Mouse (Mus musculus): ENCODE results near the gene F2. TPM values are rescaled to one million over a fixed set of nuclear protein-coding genes. Genes with fewer than 3 reads are reported as not detected.
"Not testable (repeated sequence)": the region's sequence is repeated elsewhere in the genome, so short reads cannot be mapped to it uniquely, and the experiment has no call there.

Gene F2
- polyA plus RNA-seq, 1 experiment from 2014 or later = 638 TPM

DNA sequence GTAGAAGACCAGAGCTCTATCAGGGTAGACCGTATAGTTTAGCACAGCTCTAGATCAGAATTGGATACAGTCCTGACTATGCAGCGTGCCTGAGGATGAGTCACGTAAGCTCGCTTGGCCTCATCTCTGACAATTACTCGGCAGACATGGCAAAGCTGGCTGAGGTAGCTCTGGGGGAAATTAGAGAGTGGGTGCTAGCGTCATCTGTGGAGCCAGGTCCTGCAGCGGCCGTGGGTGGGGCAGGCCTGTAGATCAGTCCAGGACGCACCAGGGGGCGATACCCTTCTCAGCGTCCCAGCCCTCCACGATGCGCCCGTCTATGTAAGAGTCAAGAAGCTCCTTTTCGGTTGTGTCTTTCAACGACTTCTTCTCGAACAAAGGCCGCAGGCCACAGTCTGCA, 6.5 kb downstream of the F2 start:
- WGBS (ENCODE audit: insufficient replicate concordance) = 77% methylated on average over 18 of the region's 18 CpGs
- Histone ChIP-seq H3K27ac (ENCODE audit: low read length) (no peak overlapping the region), H3K4me1 (ENCODE audit: control insufficient read depth, low read depth, low read length) (peaks cover 4% of the 10 kb centered on the region), H3K4me3 (ENCODE audit: low read depth, low read length) (no peak overlapping the region), H3K36me3 (ENCODE audit: control insufficient read depth, insufficient read depth) (no peaks in the 10 kb centered on the region), H3K9me3 (replicated peaks; ENCODE audit: control insufficient read depth, low read length) (no peaks in the 10 kb centered on the region), H3K9ac (ENCODE audit: low read depth, low read length) (no peak overlapping the region), H3K27me3 (ENCODE audit: control insufficient read depth, insufficient read depth, low read depth, low read length) (no peaks in the 10 kb centered on the region), H3K4me2 (ENCODE audit: low read depth, low read length) (no peak overlapping the region)
- no peak for ATAC-seq (ENCODE audit: low read depth)

DNA sequence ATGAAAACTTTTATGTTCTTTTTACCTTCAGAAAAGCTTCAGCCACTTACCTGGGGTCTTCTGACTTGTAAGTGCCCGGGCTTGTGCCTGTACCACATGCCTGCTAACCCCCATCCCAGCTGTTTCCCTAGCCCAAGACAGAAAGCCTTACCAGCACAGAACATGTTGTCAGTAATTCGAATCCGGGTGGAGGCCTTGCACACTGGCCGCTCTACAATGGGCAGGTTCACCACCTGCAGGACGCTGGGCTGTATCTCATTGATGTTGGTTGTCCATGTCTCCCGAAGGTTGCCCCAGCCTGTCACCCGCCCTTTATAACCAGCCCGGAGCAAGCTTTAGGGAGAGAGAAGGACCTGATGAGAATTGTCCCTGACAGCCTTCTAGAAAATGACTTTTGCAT, 8.0 kb downstream of the F2 start:
- Histone ChIP-seq H3K4me3 (ENCODE audit: low read depth, low read length) (no peak overlapping the region), H3K36me3 (ENCODE audit: control insufficient read depth, insufficient read depth) (0 out of 2 replicates have a peak, but pooled peaks cover 6% of the 10 kb centered on the region), H3K27me3 (ENCODE audit: control insufficient read depth, insufficient read depth, low read depth, low read length) (no peaks in the 10 kb centered on the region), H3K9ac (ENCODE audit: low read depth, low read length) (no peak overlapping the region), H3K4me2 (ENCODE audit: low read depth, low read length) (no peak overlapping the region), H3K4me1 (ENCODE audit: control insufficient read depth, low read depth, low read length) (no peaks in the 10 kb centered on the region), H3K9me3 (replicated peaks; ENCODE audit: control insufficient read depth, low read length) (no peaks in the 10 kb centered on the region), H3K27ac (ENCODE audit: low read length) (no peak overlapping the region)
- 68% methylated on average over 8 of the region's 8 CpGs for WGBS (ENCODE audit: insufficient replicate concordance)
- no peak for ATAC-seq (ENCODE audit: low read depth)

DNA sequence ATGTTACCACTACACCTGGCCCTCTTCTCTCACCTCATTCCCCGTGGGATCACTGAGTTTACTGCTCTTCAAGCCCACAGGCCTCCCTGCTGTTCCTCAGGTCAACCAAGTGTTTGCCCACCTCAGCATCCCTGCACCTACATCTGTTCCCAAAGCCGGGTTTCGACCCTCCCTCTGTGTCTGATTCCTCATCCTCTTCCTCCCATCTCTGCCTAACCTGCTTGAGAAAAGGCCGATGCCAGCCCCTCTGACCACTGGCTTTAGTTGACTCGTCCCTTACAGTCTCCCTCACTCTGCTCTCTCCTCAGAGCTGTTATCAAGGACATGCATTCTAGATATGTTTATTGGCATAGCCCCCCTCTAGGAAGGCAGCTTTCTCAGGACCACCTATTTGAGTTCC, 8.7 kb downstream of the F2 start:
- Histone ChIP-seq H3K4me2 (ENCODE audit: low read depth, low read length) (no peak overlapping the region), H3K36me3 (ENCODE audit: control insufficient read depth, insufficient read depth) (peaks cover 10% of the 10 kb centered on the region), H3K4me3 (ENCODE audit: low read depth, low read length) (no peak overlapping the region), H3K9me3 (replicated peaks; ENCODE audit: control insufficient read depth, low read length) (no peaks in the 10 kb centered on the region), H3K4me1 (ENCODE audit: control insufficient read depth, low read depth, low read length) (no peaks in the 10 kb centered on the region), H3K27me3 (ENCODE audit: control insufficient read depth, insufficient read depth, low read depth, low read length) (no peaks in the 10 kb centered on the region), H3K9ac (ENCODE audit: low read depth, low read length) (no peak overlapping the region), H3K27ac (ENCODE audit: low read length) (no peak overlapping the region)
- 61% methylated on average over 5 of the region's 5 CpGs for WGBS (ENCODE audit: insufficient replicate concordance)
- ATAC-seq (ENCODE audit: low read depth) = no peak

DNA sequence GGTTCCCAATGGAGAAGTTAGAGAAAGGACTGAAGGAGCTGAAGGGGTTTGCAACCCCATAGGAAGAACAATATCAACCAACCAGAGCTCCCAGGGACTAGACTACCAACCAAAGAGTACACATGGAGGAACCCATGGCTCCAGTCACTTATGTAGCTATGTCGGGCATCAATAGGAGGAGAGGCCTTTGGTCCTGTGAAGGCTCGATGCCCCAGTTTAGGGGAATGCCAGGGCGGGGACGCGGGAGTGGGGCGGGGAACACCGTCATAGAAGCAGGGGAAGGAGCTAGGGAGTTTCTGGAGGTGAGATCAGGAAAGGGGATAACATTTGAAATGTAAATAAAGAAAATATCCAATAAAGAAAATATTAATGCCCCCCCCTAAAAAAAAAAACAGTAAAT, 12.8 kb downstream of the F2 start:
- not testable (repeated sequence) for H3K9ac ChIP-seq (ENCODE audit: low read depth, low read length); H3K9me3 ChIP-seq (replicated peaks; ENCODE audit: control insufficient read depth, low read length); H3K27ac ChIP-seq (ENCODE audit: low read length); H3K27me3 ChIP-seq (ENCODE audit: control insufficient read depth, insufficient read depth, low read depth, low read length); H3K4me1 ChIP-seq (ENCODE audit: control insufficient read depth, low read depth, low read length); ATAC-seq (ENCODE audit: low read depth); H3K4me2 ChIP-seq (ENCODE audit: low read depth, low read length); H3K4me3 ChIP-seq (ENCODE audit: low read depth, low read length)
- whole genome bisulfite sequencing (ENCODE audit: insufficient replicate concordance) = 83% methylated on average over 7 of the region's 7 CpGs
- peaks cover 32% of the 10 kb centered on the region for H3K36me3 ChIP-seq (ENCODE audit: control insufficient read depth, insufficient read depth)

DNA sequence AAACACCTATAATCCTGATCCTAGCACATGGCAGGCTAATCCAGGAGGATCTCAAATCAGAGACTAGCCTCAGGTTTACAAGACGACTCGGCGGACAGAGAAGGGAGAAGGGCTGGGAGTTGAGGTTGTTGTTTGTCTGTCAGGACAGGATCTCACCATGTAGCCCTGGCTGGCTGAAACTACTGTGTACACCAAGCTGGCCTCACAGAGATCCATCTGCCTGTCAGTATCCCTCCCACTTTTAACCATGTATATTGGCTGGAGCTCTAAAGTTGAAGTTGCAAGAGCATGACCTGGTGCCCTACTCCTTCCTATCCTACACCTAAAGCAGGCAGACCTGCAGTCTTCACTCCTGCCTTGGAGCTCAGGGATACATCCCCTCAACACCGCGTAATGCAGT, 13.9 kb downstream of the F2 start:
- WGBS (ENCODE audit: insufficient replicate concordance) = 84% methylated on average over 5 of the region's 5 CpGs
- Histone ChIP-seq H3K27me3 (ENCODE audit: control insufficient read depth, insufficient read depth, low read depth, low read length) (no peaks in the 10 kb centered on the region), H3K4me2 (ENCODE audit: low read depth, low read length) (no peak overlapping the region), H3K27ac (ENCODE audit: low read length) (no peak overlapping the region), H3K4me3 (ENCODE audit: low read depth, low read length) (no peak overlapping the region), H3K9ac (ENCODE audit: low read depth, low read length) (no peak overlapping the region), H3K4me1 (ENCODE audit: control insufficient read depth, low read depth, low read length) (no peaks in the 10 kb centered on the region), H3K9me3 (replicated peaks; ENCODE audit: control insufficient read depth, low read length) (no peaks in the 10 kb centered on the region), H3K36me3 (ENCODE audit: control insufficient read depth, insufficient read depth) (peaks cover 38% of the 10 kb centered on the region)
- no peak for ATAC-seq (ENCODE audit: low read depth)

DNA sequence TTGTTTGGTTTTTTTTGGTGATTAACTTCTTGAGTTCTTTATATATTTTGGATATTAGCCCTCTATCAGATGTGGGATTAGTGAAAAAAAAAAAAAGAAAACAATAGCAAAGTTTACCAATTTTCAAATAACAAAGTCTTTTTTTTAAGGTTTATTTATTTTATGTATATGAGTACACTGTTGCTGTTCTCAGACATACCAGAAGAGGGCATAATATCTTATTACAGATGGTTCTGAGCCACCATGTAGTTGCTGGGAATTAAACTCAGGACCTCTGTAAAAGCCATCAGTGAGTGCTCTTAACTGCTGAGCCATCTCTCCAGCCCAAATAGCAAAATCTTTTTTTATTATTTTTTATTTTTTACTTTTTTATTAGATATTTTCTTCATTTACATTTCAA, 26.8 kb downstream of the F2 start:
- H3K4me3 ChIP-seq (ENCODE audit: low read depth, low read length); H3K9me3 ChIP-seq (replicated peaks; ENCODE audit: control insufficient read depth, low read length); H3K4me1 ChIP-seq (ENCODE audit: control insufficient read depth, low read depth, low read length); ATAC-seq (ENCODE audit: low read depth); H3K4me2 ChIP-seq (ENCODE audit: low read depth, low read length); H3K9ac ChIP-seq (ENCODE audit: low read depth, low read length); H3K27ac ChIP-seq (ENCODE audit: low read length); H3K27me3 ChIP-seq (ENCODE audit: control insufficient read depth, insufficient read depth, low read depth, low read length): not testable (repeated sequence)
- H3K36me3 ChIP-seq (ENCODE audit: control insufficient read depth, insufficient read depth) = peaks cover 23% of the 10 kb centered on the region

DNA sequence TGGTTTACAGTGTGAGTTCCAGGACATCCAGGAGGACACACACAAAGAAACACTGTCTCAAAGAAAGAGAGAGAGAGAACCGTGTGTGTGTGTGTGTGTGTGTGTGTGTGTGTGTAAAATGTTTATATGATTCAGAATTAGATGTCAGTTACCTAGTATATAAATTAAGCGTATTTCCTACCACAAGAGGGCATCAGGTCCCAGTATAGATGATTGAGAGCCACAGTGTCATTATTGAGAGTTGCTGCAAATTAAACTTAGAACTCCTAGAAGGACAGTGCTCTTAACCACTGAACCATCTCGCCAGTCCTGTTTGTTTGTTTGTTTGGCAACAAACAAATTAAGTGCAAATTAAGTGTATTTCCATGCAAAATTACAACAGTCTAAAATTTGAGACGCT, 33.8 kb downstream of the F2 start:
- H3K9me3 ChIP-seq (replicated peaks; ENCODE audit: control insufficient read depth, low read length) = no peaks in the 10 kb centered on the region
- no peak overlapping the region for H3K27ac ChIP-seq (ENCODE audit: low read length)
- H3K4me1 ChIP-seq (ENCODE audit: control insufficient read depth, low read depth, low read length) = no peaks in the 10 kb centered on the region
- no peak for ATAC-seq (ENCODE audit: low read depth)
- H3K36me3 ChIP-seq (ENCODE audit: control insufficient read depth, insufficient read depth) = peaks cover 53% of the 10 kb centered on the region
- no peak overlapping the region for H3K4me3 ChIP-seq (ENCODE audit: low read depth, low read length)
- H3K27me3 ChIP-seq (ENCODE audit: control insufficient read depth, insufficient read depth, low read depth, low read length) = no peaks in the 10 kb centered on the region
- H3K4me2 ChIP-seq (ENCODE audit: low read depth, low read length) = no peak overlapping the region
- no peak overlapping the region for H3K9ac ChIP-seq (ENCODE audit: low read depth, low read length)
- WGBS (ENCODE audit: insufficient replicate concordance) = 79% methylated on average over 4 of the region's 4 CpGs

DNA sequence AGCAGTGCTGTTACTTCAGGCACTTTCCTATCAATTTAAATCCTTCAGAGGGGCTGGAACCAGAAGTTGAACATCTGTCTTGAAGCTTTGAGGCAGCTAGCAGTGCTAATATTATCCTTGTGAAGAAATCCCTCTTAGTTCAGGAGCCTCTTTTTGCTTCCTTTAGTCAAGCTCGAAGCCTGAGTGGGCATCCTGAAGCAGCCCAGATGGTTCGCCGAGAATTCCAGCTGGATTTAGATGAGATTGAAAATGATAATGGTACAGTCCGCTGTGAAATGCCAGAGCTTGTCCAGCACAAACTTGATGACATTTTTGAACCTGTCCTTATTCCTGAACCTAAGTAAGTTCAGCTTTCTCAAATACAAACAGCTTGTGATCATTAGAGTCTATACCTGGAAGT, 35.7 kb downstream of the F2 start:
- no peak overlapping the region for H3K4me3 ChIP-seq (ENCODE audit: low read depth, low read length)

DNA sequence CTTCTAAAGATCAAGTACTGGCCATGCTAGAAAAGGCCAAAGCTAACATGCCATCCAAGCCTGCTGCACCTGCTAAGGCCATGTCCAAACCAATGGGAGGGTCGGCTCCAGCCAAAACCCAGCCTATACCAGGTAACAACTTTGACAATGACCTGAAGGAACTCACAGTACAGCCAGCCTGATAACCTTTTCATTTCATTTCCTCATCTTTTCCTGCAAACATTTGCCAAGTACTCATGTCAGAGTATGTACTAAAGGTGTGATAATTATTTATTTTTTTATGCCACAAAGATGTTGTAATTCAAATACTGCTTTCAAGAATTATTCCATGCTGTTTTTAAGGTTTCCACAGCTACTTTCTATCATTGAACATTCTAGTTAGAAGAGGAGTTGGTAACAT, 50.0 kb downstream of the F2 start:
- Histone ChIP-seq H3K27ac (ENCODE audit: low read length) (no peak overlapping the region), H3K4me2 (ENCODE audit: low read depth, low read length) (no peak overlapping the region), H3K9ac (ENCODE audit: low read depth, low read length) (no peak overlapping the region), H3K4me3 (ENCODE audit: low read depth, low read length) (no peak overlapping the region), H3K36me3 (ENCODE audit: control insufficient read depth, insufficient read depth) (peaks cover 44% of the 10 kb centered on the region), H3K27me3 (ENCODE audit: control insufficient read depth, insufficient read depth, low read depth, low read length) (no peaks in the 10 kb centered on the region), H3K4me1 (ENCODE audit: control insufficient read depth, low read depth, low read length) (no peaks in the 10 kb centered on the region), H3K9me3 (replicated peaks; ENCODE audit: control insufficient read depth, low read length) (no peaks in the 10 kb centered on the region)
- ATAC-seq (ENCODE audit: low read depth) = no peak
- WGBS (ENCODE audit: insufficient replicate concordance) = 79% methylated on average over 1 of the region's 1 CpGs

More for the DNA sequence above, 35.7 kb downstream of the F2 start:
- Histone ChIP-seq H3K27ac (ENCODE audit: low read length) (no peak overlapping the region), H3K9me3 (replicated peaks; ENCODE audit: control insufficient read depth, low read length) (no peaks in the 10 kb centered on the region), H3K27me3 (ENCODE audit: control insufficient read depth, insufficient read depth, low read depth, low read length) (no peaks in the 10 kb centered on the region), H3K36me3 (ENCODE audit: control insufficient read depth, insufficient read depth) (peaks cover 61% of the 10 kb centered on the region), H3K4me2 (ENCODE audit: low read depth, low read length) (no peak overlapping the region), H3K9ac (ENCODE audit: low read depth, low read length) (no peak overlapping the region), H3K4me1 (ENCODE audit: control insufficient read depth, low read depth, low read length) (no peaks in the 10 kb centered on the region)
- 86% methylated on average over 4 of the region's 4 CpGs for WGBS (ENCODE audit: insufficient replicate concordance)
- ATAC-seq (ENCODE audit: low read depth) = no peak

DNA sequence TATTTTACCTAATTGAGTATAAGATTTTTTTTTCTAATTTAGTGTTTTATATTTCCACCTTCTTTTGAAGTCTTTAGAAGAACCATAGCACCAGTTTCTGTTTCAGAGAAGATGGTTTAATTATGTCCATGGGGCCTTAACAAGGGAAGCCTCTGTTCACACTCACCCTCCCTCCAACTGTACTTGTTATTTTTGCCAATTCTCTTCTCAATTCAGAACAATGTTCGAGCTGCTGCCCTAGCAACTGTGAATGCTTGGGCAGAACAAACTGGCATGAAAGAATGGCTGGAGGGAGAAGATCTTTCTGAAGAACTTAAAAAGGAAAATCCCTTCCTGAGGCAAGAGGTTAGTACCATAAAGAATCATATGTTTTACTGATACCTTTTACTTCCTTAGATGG, 55.3 kb downstream of the F2 start:
- peaks cover 41% of the 10 kb centered on the region for H3K36me3 ChIP-seq (ENCODE audit: control insufficient read depth, insufficient read depth)
- H3K4me3 ChIP-seq (ENCODE audit: low read depth, low read length) = no peak overlapping the region
- H3K27ac ChIP-seq (ENCODE audit: low read length) = no peak overlapping the region
- ATAC-seq (ENCODE audit: low read depth) = no peak
- H3K9ac ChIP-seq (ENCODE audit: low read depth, low read length) = no peak overlapping the region
- no peaks in the 10 kb centered on the region for H3K4me1 ChIP-seq (ENCODE audit: control insufficient read depth, low read depth, low read length)
- H3K27me3 ChIP-seq (ENCODE audit: control insufficient read depth, insufficient read depth, low read depth, low read length) = no peaks in the 10 kb centered on the region
- 80% methylated on average over 1 of the region's 1 CpGs for WGBS (ENCODE audit: insufficient replicate concordance)
- H3K4me2 ChIP-seq (ENCODE audit: low read depth, low read length) = no peak overlapping the region
- no peaks in the 10 kb centered on the region for H3K9me3 ChIP-seq (replicated peaks; ENCODE audit: control insufficient read depth, low read length)
